Mouse (Mus musculus) liver, embryonic 14.5 days (tissue): ENCODE data around the gene Lrrc30. TPM values are rescaled to one million over a fixed set of nuclear protein-coding genes. Genes with fewer than 3 reads are reported as not detected.

Experiments used
- ATAC-seq: fragments of 200-750 bp; cut with Nextera tagmentation; 2 replicates; pipeline ENCODE4 v1.8.0; 2017; ENCODE audit warnings: moderate number of reproducible peaks, mild to moderate bottlenecking, moderate library complexity; ENCODE audit not compliant: insufficient read depth
- DNase-seq, 3 experiments: peaks; one replicate each; pipeline ENCODE4 v3.0.0-alpha.2; 2012 to 2013; ENCODE audit warnings: low read depth in 3 of 3, low spot score in 3 of 3
- H3K27ac ChIP-seq: fragments of 300-500 bp; sonication (generic); 2 replicates; pipeline ENCODE4 v1.5.1; 2014; ENCODE audit warnings: moderate library complexity, mild to moderate bottlenecking, control low read depth, inconsistent platforms
- H3K27me3 ChIP-seq: fragments of 300-500 bp; sonication (generic); 2 replicates; pipeline ENCODE4 v1.6.1; 2014; ENCODE audit warnings: mild to moderate bottlenecking, low read length, moderate library complexity; ENCODE audit not compliant: control insufficient read depth, insufficient read depth
- H3K36me3 ChIP-seq: fragments of 300-500 bp; sonication (generic); replicated peaks from 2 replicates; pipeline ENCODE4 v1.6.1; 2014; ENCODE audit warnings: low read depth; ENCODE audit not compliant: control insufficient read depth, insufficient read depth
- H3K4me1 ChIP-seq, 2 experiments: fragments of 200-500 bp in 1 of 2; fragments of 300-500 bp in 1 of 2; sonication (generic) in 1 of 2; replicated peaks; 2 replicates each; pipeline ENCODE4 v1.6.1; 2012 to 2014; ENCODE audit warnings: antibody characterized with exemption in 1 of 2, inconsistent platforms in 1 of 2, low read length in 1 of 2; ENCODE audit not compliant: control insufficient read depth in 2 of 2, insufficient read depth in 2 of 2
- H3K4me2 ChIP-seq: fragments of 300-500 bp; sonication (generic); 2 replicates; pipeline ENCODE4 v1.6.1; 2014; ENCODE audit warnings: low read depth, mild to moderate bottlenecking, control low read depth, moderate library complexity
- H3K4me3 ChIP-seq, 2 experiments: fragments of 200-500 bp in 1 of 2; fragments of 300-500 bp in 1 of 2; sonication (generic) in 1 of 2; 2 replicates each; pipeline ENCODE4 v1.5.1; 2012 to 2014; ENCODE audit warnings: low read depth in 2 of 2, low read length in 2 of 2, mild to moderate bottlenecking in 2 of 2, control low read depth in 1 of 2, inconsistent platforms in 1 of 2, moderate library complexity in 1 of 2; ENCODE audit not compliant: insufficient read depth in 1 of 2
- H3K9ac ChIP-seq: fragments of 300-500 bp; sonication (generic); replicated peaks from 2 replicates; pipeline ENCODE4 v1.6.1; 2014; ENCODE audit warnings: mild to moderate bottlenecking, control low read depth, moderate library complexity
- H3K9me3 ChIP-seq: fragments of 300-500 bp; sonication (generic); 2 replicates; pipeline ENCODE4 v1.6.1; 2016; ENCODE audit warnings: low read length, mixed read lengths; ENCODE audit not compliant: control insufficient read depth
- CTCF ChIP-seq: IDR thresholded peaks from 2 replicates; pipeline ENCODE4 v1.5.1; 2016; ENCODE audit warnings: antibody characterized with exemption, low read depth, control low read depth
- EP300 ChIP-seq: IDR thresholded peaks from 2 replicates; pipeline ENCODE4 v1.6.1; 2016; ENCODE audit warnings: antibody characterized with exemption, low read depth
- WGBS: fragments of 180-500 bp; shearing (Covaris S2); extraction: QIAGEN DNeasy Blood & Tissue Kit; methylation state at CpG from one replicate; pipeline ENCODE4 v1.1.7; 2014; ENCODE audit not compliant: insufficient replicate concordance; 5-methylcytosine and 5-hydroxymethylcytosine counted together
- polyA plus RNA-seq, 2 experiments: library from polyadenylated mRNA; depleted of rRNA in 1 of 2; stranded (reverse) in 1 of 2; unstranded in 1 of 2; fragments of >200 nt; fragmentation: Nextera tagmentation in 1 of 2; extraction: Ambion mirVana in 1 of 2; gene quantifications; 2 replicates each; pipeline versions ENCODE4 v1.2.1 to v1.2.3; 2012 to 2014

The Lrrc30 gene
- polyA plus RNA-seq, 2 experiments: not detected

DNA sequence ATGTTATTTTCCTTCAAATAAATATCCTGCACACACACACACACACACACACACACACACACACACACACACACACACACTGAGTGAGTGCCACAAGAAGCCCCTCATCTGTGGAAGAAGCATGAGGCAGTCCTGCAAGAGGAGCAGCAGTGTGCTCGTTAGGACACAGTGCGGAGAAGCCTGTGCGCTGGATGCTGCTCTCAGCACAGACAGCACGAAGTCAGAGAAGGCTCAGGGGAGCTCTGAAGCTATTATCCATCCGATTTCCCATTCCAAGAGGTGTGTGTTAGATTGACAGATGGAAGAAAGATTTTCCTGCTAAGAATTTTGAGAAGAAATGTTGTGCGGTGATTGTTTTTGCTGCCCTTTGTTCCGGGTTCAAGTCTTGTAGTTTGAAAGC is 13.5 kb downstream of the Lrrc30 start:
- WGBS: 69% methylated on average over 7 of the region's 7 CpGs

DNA sequence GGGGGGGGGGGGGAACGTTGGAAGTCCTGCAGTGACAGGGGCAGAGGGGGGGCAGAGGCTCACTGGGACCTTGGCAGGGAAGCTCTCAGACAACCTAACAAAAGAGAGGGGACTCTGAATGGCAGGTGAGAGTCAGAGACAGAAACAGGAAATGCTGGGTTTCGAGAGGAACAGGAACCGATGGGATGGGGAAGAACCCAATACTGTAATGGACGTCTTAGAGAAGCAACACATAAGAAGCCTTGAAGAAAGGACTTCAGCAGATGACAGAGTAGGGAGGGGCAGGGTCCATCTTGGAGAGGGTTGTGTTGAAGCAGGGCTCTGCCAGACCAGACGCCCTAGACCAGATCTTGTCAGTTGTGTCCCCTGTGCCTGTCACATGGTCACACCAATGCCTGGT is 18.1 kb downstream of the Lrrc30 start:
- TF ChIP-seq EP300 (no peak), CTCF (no peak)
- Histone ChIP-seq H3K27ac (no peak overlapping the region), H3K4me2 (no peak overlapping the region), H3K9me3 (no peaks in the 10 kb centered on the region), H3K27me3 (no peaks in the 10 kb centered on the region), H3K36me3 (no peaks in the 10 kb centered on the region), H3K4me1 (no peaks in the 10 kb centered on the region), H3K4me3 (no peak overlapping the region), H3K9ac (no peak overlapping the region)
- WGBS: 47% methylated on average over 5 of the region's 5 CpGs
- no peak for DNase-seq
- no peak for ATAC-seq

More for the DNA sequence above, 13.5 kb downstream of the Lrrc30 start:
- H3K4me3 ChIP-seq: no peak overlapping the region
- H3K9me3 ChIP-seq: no peaks in the 10 kb centered on the region
- no peak for DNase-seq
- ATAC-seq: no peak
- no peak overlapping the region for H3K4me2 ChIP-seq
- TF ChIP-seq CTCF: no peak
- no peak for TF ChIP-seq EP300
- H3K36me3 ChIP-seq: no peaks in the 10 kb centered on the region
- H3K27ac ChIP-seq: no peak overlapping the region
- no peak overlapping the region for H3K9ac ChIP-seq
- H3K27me3 ChIP-seq: no peaks in the 10 kb centered on the region
- no peaks in the 10 kb centered on the region for H3K4me1 ChIP-seq

DNA sequence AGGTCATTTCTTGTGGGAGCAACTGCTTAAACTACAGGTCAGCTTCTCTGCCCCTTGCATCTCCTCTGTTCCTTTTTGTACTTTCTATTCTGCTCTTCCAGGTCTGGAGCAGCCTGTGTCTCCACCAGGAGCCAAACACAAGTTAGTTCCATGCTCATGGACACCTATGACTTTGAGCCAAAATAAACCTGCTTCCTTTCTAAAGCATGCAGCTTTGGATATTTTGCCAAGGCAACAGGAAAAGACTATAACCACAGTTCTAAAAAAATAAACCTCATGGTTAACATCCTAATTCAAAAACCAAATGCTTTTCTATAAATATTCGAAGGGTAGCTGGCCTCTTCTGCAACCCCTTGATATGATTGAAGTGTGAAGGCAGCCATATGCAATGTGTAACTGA is 19.9 kb downstream of the Lrrc30 start:
- H3K9ac ChIP-seq: no peak overlapping the region
- H3K9me3 ChIP-seq: no peaks in the 10 kb centered on the region
- H3K4me3 ChIP-seq: no peak overlapping the region
- H3K36me3 ChIP-seq: no peaks in the 10 kb centered on the region
- WGBS: 36% methylated on average over 1 of the region's 1 CpGs
- ATAC-seq (no peak), DNase-seq (no peak)
- no peak for TF ChIP-seq EP300
- no peak for TF ChIP-seq CTCF
- no peaks in the 10 kb centered on the region for H3K4me1 ChIP-seq
- H3K27me3 ChIP-seq: no peaks in the 10 kb centered on the region
- no peak overlapping the region for H3K27ac ChIP-seq
- H3K4me2 ChIP-seq: no peak overlapping the region

GRCm38 (mm10) chr17:67612151-67612550 is 20.4 kb downstream of the Lrrc30 start:
- Histone ChIP-seq H3K27ac (no peak overlapping the region), H3K4me2 (no peak overlapping the region), H3K27me3 (no peaks in the 10 kb centered on the region), H3K9ac (no peak overlapping the region), H3K4me1 (no peaks in the 10 kb centered on the region), H3K36me3 (no peaks in the 10 kb centered on the region), H3K4me3 (no peak overlapping the region), H3K9me3 (no peaks in the 10 kb centered on the region)
- ATAC-seq (no peak), DNase-seq (no peak)
- TF ChIP-seq CTCF (no peak), EP300 (no peak)
- 62% methylated on average over 3 of the region's 3 CpGs for WGBS

DNA sequence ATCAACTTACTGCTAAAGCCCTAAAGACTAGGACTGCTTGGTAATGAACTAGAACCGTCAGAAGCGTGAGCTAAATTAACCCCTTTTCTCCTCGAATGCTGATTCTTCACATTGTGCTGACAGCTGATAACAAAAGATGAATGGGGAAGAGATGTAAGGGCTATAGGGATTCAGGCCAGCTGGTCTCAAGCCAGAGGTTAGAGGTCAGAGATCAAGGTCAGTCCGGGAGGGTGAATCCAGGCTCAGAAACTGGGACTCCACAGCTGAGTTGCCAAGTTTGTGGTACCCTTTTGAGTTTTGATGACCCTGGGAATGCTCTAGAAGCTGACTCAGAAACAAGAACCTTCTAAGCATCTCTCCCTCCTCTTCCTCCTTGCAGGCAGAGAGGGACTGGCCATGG is 28.1 kb downstream of the Lrrc30 start:
- Histone ChIP-seq H3K27me3 (no peaks in the 10 kb centered on the region), H3K4me2 (no peak overlapping the region), H3K9me3 (no peaks in the 10 kb centered on the region), H3K9ac (no peak overlapping the region), H3K27ac (no peak overlapping the region), H3K4me1 (no peaks in the 10 kb centered on the region), H3K36me3 (no peaks in the 10 kb centered on the region), H3K4me3 (no peak overlapping the region)
- WGBS: 50% methylated on average over 4 of the region's 4 CpGs
- TF ChIP-seq CTCF: no peak
- TF ChIP-seq EP300: no peak
- ATAC-seq (no peak), DNase-seq (no peak)
